Mouse (Mus musculus) thymus, postnatal 25 days (tissue): ENCODE data around the gene Btbd35f21.
"Not testable (repeated sequence)": the region's sequence is repeated elsewhere in the genome, so short reads cannot be mapped to it uniquely, and the experiment has no call there.

Experiments
- DNase-seq: peaks from one replicate; pipeline ENCODE4 v3.0.0; 2022

Gene Btbd35f21

DNA sequence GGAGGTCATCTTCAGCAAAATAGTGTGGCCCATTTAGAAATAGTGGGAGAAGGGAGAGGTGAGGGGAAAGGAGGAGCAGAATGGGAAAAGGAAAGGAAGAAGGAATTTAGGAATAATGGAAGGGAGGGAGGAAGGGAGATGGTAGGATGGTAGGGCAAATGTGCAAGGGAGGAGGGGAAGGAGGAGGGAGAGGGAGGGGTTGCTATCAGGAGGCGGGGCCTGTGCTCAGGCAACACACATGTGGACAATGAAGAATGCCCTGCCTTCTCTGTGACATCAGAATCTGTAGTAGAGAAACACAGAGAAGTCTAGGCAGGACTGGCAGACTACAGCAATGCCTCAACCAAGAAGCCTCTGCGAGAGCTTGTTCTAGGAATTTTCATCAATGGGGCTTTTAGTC, at the start of gene Btbd35f21:
Btbd35f21 (plus strand) TSS at position 301 of the 400 bp plus-strand sequence.
- not testable (repeated sequence) for DNase-seq
